Mouse (Mus musculus) heart, postnatal 0 days (tissue): ENCODE measurements around the gene Tcf12.

ENCODE experiments used
- CTCF ChIP-seq: IDR thresholded peaks from 2 replicates; pipeline ENCODE4 v1.5.1; 2016; ENCODE audit warnings: antibody characterized with exemption, control low read depth, low read depth
- EP300 ChIP-seq: IDR thresholded peaks from 2 replicates; pipeline ENCODE4 v1.6.1; 2016; ENCODE audit warnings: antibody characterized with exemption, low read depth

- no peak for TF ChIP-seq CTCF
- TF ChIP-seq EP300: no peak
These were observed 19.5 kb downstream of the Tcf12 start for GRCm38 (mm10) chr9:72092191-72092590.
